Mouse (Mus musculus) hindbrain, postnatal 0 days (tissue): Measurements from ENCODE around the gene Sowahc. TPM values are rescaled to one million over a fixed set of nuclear protein-coding genes. Genes with fewer than 3 reads are reported as not detected.

Source experiments
- ATAC-seq: fragments of 200-750 bp; cut with Nextera tagmentation; 2 replicates; pipeline ENCODE4 v1.8.0; 2017; ENCODE audit warnings: mild to moderate bottlenecking, moderate TSS enrichment, moderate library complexity
- DNase-seq: peaks from one replicate; pipeline ENCODE4 v3.0.0-alpha.2; 2015; ENCODE audit warnings: low spot score
- H3K27ac ChIP-seq: fragments of 300-500 bp; sonication (generic); 2 replicates; pipeline ENCODE4 v1.5.1; 2014; ENCODE audit warnings: mild to moderate bottlenecking
- H3K27me3 ChIP-seq: fragments of 300-500 bp; sonication (generic); 2 replicates; pipeline ENCODE4 v1.6.1; 2014; ENCODE audit warnings: low read length, mixed read lengths; ENCODE audit not compliant: insufficient read depth
- H3K36me3 ChIP-seq: fragments of 300-500 bp; sonication (generic); 2 replicates; pipeline ENCODE4 v1.6.1; 2014; ENCODE audit warnings: low read length, mixed read lengths; ENCODE audit not compliant: insufficient read depth
- H3K4me1 ChIP-seq: fragments of 300-500 bp; sonication (generic); 2 replicates; pipeline ENCODE4 v1.6.1; 2014; ENCODE audit warnings: antibody characterized with exemption, low read length, mixed read lengths; ENCODE audit not compliant: insufficient read depth
- H3K4me2 ChIP-seq: fragments of 300-500 bp; sonication (generic); 2 replicates; pipeline ENCODE4 v1.6.1; 2014; ENCODE audit warnings: low read depth, mild to moderate bottlenecking, low read length, moderate library complexity, mixed read lengths
- H3K4me3 ChIP-seq: fragments of 300-500 bp; sonication (generic); 2 replicates; pipeline ENCODE4 v1.5.1; 2014; ENCODE audit warnings: low read length
- H3K9ac ChIP-seq: fragments of 300-500 bp; sonication (generic); replicated peaks from 2 replicates; pipeline ENCODE4 v1.6.1; 2014; ENCODE audit warnings: mild to moderate bottlenecking, low read length, moderate library complexity, mixed read lengths
- H3K9me3 ChIP-seq: fragments of 300-500 bp; sonication (generic); 2 replicates; pipeline ENCODE4 v1.6.1; 2016; ENCODE audit warnings: low read length, mixed read lengths
- CTCF ChIP-seq: IDR thresholded peaks from 2 replicates; pipeline ENCODE4 v1.5.1; 2016; ENCODE audit warnings: antibody characterized with exemption, control low read depth, low read depth
- WGBS: fragments of 180-500 bp; shearing (Covaris S2); extraction: QIAGEN DNeasy Blood & Tissue Kit; methylation state at CpG from one replicate; pipeline ENCODE4 v1.1.7; 2014; 5-methylcytosine and 5-hydroxymethylcytosine counted together
- polyA plus RNA-seq: library from polyadenylated mRNA; unstranded; fragments of >200 nt; fragmentation: Nextera tagmentation; extraction: Ambion mirVana; gene quantifications from 2 replicates; pipeline ENCODE4 v1.2.1, GENCODE M21; 2015
- total RNA-seq: library from RNA; depleted of rRNA; stranded (reverse); fragments of >200 nt; gene quantifications from 2 replicates; pipeline ENCODE4 v1.2.3, GENCODE M21; 2014; rRNA removed

Sowahc gene
- total RNA-seq (28.1 and 30.1 TPM in 2 replicates), polyA plus RNA-seq (12.4 and 12.5 TPM in 2 replicates)

GRCm38 (mm10) chr10:59221473-59222270, at the start of gene Sowahc, which contains the start of gene Sept10:
TSS of gene Sowahc (plus strand) at chr10:59221953.
TSS of gene Sept10 (minus strand) at chr10:59221847.
- Histone ChIP-seq H3K4me1 (peaks cover 14% of the 10 kb centered on the region), H3K9ac (peak within 1 kb of the TSS; percentile 85), H3K4me2 (peak within 1 kb of the TSS; percentile 88), H3K27me3 (no peaks in the 10 kb centered on the region), H3K36me3 (no peaks in the 10 kb centered on the region), H3K27ac (peak within 1 kb of the TSS; percentile 93), H3K4me3 (peak within 1 kb of the TSS; percentile 95), H3K9me3 (no peaks in the 10 kb centered on the region)
- 0 out of 2 replicates have a peak, but pooled peaks have one; percentile 5 for TF ChIP-seq CTCF
- peak; percentile 99 for ATAC-seq
- under 1% methylated on average over 83 of the region's 84 CpGs for WGBS
- peak; percentile 97 for DNase-seq

GRCm38 (mm10) chr10:59172539-59172938, 49.2 kb upstream of the Sowahc start:
- TF ChIP-seq CTCF = no peak
- no peak overlapping the region for H3K4me2 ChIP-seq
- H3K9me3 ChIP-seq = no peaks in the 10 kb centered on the region

GRCm38 (mm10) chr10:59179620-59180019, 42.1 kb upstream of the Sowahc start:
- no peaks in the 10 kb centered on the region for H3K27me3 ChIP-seq
- H3K36me3 ChIP-seq = no peaks in the 10 kb centered on the region
- H3K4me2 ChIP-seq = no peak overlapping the region
- DNase-seq = no peak
- H3K9ac ChIP-seq = no peak overlapping the region
- H3K27ac ChIP-seq = no peak overlapping the region
- H3K4me3 ChIP-seq = no peak overlapping the region
- H3K9me3 ChIP-seq = no peaks in the 10 kb centered on the region
- H3K4me1 ChIP-seq = no peaks in the 10 kb centered on the region
- no peak for TF ChIP-seq CTCF
- WGBS = 74% methylated on average over 3 of the region's 3 CpGs
- no peak for ATAC-seq

More at GRCm38 (mm10) chr10:59172539-59172938, 49.2 kb upstream of the Sowahc start:
- no peaks in the 10 kb centered on the region for H3K4me1 ChIP-seq
- no peak overlapping the region for H3K4me3 ChIP-seq
- H3K27me3 ChIP-seq = no peaks in the 10 kb centered on the region
- H3K36me3 ChIP-seq = no peaks in the 10 kb centered on the region
- ATAC-seq (no peak), DNase-seq (no peak)
- no peak overlapping the region for H3K27ac ChIP-seq
- WGBS = 96% methylated on average over 1 of the region's 1 CpGs
- no peak overlapping the region for H3K9ac ChIP-seq

- Histone ChIP-seq H3K9me3 (no peaks in the 10 kb centered on the region), H3K4me1 (no peaks in the 10 kb centered on the region), H3K9ac (no peak overlapping the region), H3K4me3 (no peak overlapping the region), H3K27ac (no peak overlapping the region), H3K36me3 (no peaks in the 10 kb centered on the region), H3K4me2 (no peak overlapping the region), H3K27me3 (no peaks in the 10 kb centered on the region)
- no peak for ATAC-seq
- TF ChIP-seq CTCF = no peak
- 55% methylated on average over 3 of the region's 3 CpGs for WGBS
- DNase-seq = no peak
These were observed 39.4 kb upstream of the Sowahc start for GRCm38 (mm10) chr10:59182306-59182705.

- H3K4me1 ChIP-seq = peaks cover 4% of the 10 kb centered on the region; the same call in 1 of the 2 replicates
- no peak overlapping the region for H3K4me3 ChIP-seq
- WGBS = 58% methylated on average over 5 of the region's 5 CpGs
- no peak overlapping the region for H3K27ac ChIP-seq
- no peaks in the 10 kb centered on the region for H3K27me3 ChIP-seq
- no peak overlapping the region for H3K4me2 ChIP-seq
- peak; percentile 70 for DNase-seq
- no peak for TF ChIP-seq CTCF
- H3K9me3 ChIP-seq = no peaks in the 10 kb centered on the region
- no peaks in the 10 kb centered on the region for H3K36me3 ChIP-seq
- ATAC-seq = peak; percentile 68
- no peak overlapping the region for H3K9ac ChIP-seq
These were observed 26.9 kb upstream of the Sowahc start for GRCm38 (mm10) chr10:59194891-59195290.

GRCm38 (mm10) chr10:59196763-59197162, 25.0 kb upstream of the Sowahc start:
- Histone ChIP-seq H3K4me3 (no peak overlapping the region), H3K9ac (no peak overlapping the region), H3K4me2 (no peak overlapping the region), H3K9me3 (no peaks in the 10 kb centered on the region), H3K4me1 (peaks cover 4% of the 10 kb centered on the region; the same call in 1 of the 2 replicates), H3K27ac (no peak overlapping the region), H3K27me3 (no peaks in the 10 kb centered on the region), H3K36me3 (no peaks in the 10 kb centered on the region)
- DNase-seq (no peak), ATAC-seq (no peak)
- 86% methylated on average over 3 of the region's 3 CpGs for WGBS
- TF ChIP-seq CTCF = no peak

- no peak for TF ChIP-seq CTCF
- no peak for DNase-seq
- ATAC-seq = no peak
- Histone ChIP-seq H3K9ac (no peak overlapping the region), H3K4me3 (no peak overlapping the region), H3K27me3 (no peaks in the 10 kb centered on the region), H3K4me2 (no peak overlapping the region), H3K36me3 (no peaks in the 10 kb centered on the region), H3K4me1 (peaks cover 1% of the 10 kb centered on the region; the same call in 1 of the 2 replicates), H3K27ac (no peak overlapping the region), H3K9me3 (no peaks in the 10 kb centered on the region)
These were observed 21.7 kb upstream of the Sowahc start for GRCm38 (mm10) chr10:59200011-59200410.
